Mouse (Mus musculus): ENCODE data around the gene Lmna. TPM values are rescaled to one million over a fixed set of nuclear protein-coding genes. Genes with fewer than 3 reads are reported as not detected.

The Lmna gene
- polyA plus RNA-seq, 1 experiment from 2014 or later = 635 TPM

DNA sequence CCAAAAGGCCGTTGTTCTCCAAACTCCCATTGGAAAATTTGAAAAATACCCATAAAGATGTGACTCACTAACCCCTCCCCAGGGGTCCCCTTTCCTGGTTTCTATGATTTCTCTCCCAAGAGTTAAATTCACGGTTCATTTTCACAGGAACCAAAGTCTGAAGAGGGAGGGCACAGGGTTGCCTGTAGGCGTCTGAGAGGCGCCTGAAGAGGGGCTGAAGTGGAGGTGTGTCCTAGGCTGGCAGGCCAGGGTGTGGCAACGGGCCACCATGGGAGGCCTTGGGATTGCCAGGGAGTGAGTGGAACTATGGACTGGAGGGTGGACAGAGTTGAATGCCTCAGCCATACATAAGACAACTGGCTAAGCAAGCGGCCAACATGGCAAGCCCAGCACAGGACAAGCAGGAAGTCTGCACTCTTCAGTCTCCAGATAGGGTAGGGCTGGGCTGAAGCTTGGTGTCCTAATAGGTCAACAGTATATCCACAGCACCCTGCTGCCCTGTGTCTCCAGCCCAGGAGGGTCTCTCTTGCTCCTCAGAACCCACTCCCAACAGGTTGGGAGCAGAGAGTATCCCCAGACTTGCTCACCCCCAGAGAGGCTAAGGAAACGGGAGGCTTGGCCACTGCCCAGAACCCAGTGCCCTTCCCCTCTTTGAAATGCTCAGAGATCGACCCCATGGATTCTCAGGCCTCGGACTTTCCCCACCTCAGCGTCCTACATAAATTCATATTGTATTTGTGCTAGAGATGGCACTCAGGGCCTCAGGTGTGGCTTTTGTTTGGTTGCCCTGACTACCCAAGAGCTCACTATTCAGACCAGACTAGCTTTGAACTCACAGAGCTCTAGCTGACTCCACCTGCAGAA lies 4.7 kb upstream of the Lmna start:
- Histone ChIP-seq H3K4me3 (no peak overlapping the region), H3K9ac (no peak overlapping the region), H3K9me3 (no peaks in the 10 kb centered on the region), H3K27me3 (no peaks in the 10 kb centered on the region), H3K27ac (peak overlapping the region; percentile 92), H3K36me3 (no peaks in the 10 kb centered on the region), H3K4me1 (peaks cover 68% of the 10 kb centered on the region), H3K4me2 (no peak overlapping the region)
- 59% methylated on average over 10 of the region's 10 CpGs for WGBS
- ATAC-seq (ENCODE audit: insufficient number of reproducible peaks, low FRiP score, low TSS enrichment, low read depth) = no peak

DNA sequence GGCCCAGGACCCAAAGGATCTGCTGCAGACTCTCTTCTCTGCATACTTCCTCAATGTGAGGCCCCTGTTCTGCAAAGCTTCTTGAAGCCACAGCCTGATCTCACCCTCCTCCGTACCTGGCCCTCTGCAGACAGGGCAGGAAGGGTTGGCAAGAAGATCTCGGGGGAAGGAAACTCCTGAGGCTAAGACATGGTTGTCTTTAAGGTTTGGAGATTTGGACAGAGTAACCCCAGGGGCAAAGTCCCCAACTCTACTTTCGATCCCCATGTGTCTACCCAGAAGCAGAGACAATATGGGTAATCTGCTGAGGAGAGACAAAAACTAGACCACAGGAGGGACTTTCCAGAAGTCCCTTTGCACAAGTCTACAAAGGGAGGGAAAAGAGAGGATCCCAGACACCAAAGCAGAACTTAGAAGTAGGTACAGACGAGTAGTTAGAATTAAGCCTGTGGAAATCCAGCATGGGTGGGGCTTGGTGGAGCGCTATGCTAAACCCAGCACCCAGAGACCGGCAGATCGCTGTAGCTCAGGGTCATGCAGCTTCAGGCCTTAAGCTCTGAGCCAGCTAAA lies 3.9 kb upstream of the Lmna start:
- Histone ChIP-seq H3K4me3 (no peak overlapping the region), H3K27me3 (no peaks in the 10 kb centered on the region), H3K9me3 (no peaks in the 10 kb centered on the region), H3K9ac (no peak overlapping the region), H3K27ac (peak overlapping the region; percentile 92), H3K4me2 (no peak overlapping the region; the same call in 1 of the 2 replicates), H3K36me3 (no peaks in the 10 kb centered on the region), H3K4me1 (peaks cover 73% of the 10 kb centered on the region)
- no peak for ATAC-seq (ENCODE audit: insufficient number of reproducible peaks, low FRiP score, low TSS enrichment, low read depth)
- WGBS = 66% methylated on average over 7 of the region's 7 CpGs

DNA sequence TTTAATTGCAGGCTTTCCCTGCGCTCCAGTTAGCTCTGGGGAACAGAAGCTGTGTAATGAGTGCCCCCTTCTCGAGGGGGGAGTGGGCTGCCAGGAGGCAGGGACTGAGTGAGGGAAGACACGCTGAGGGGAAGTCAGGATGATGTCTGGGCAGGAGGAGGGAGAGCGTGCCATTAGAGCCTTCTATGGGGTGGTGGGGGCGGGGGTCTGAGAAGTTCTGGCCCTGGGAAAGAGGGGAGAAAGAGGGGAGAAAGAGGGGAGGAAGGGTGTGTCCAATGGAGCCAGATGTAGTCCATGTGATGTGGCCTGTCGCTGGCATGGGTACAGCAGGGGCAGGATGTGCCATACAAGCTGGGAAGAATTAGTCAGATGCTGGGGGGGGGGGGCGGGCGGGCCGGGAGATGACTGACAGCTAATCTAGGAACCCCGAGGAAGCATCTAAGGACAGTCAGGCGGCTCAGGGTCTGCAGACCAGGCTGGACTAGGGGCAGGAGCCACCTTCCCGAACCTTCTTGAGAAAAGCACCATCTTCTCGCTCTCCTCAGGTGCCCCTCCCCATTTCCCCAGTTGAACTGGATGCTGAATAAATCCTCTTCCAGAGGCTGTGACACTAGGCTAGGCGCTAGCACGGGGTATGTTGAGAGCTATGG lies 3.3 kb upstream of the Lmna start:
- Histone ChIP-seq H3K4me3 (no peak overlapping the region), H3K4me2 (peak overlapping the region; percentile 26), H3K27me3 (no peaks in the 10 kb centered on the region), H3K4me1 (peaks cover 73% of the 10 kb centered on the region), H3K27ac (peak overlapping the region; percentile 92), H3K9ac (no peak overlapping the region), H3K36me3 (no peaks in the 10 kb centered on the region), H3K9me3 (no peaks in the 10 kb centered on the region)
- 21% methylated on average over 15 of the region's 15 CpGs for WGBS
- ATAC-seq (ENCODE audit: insufficient number of reproducible peaks, low FRiP score, low TSS enrichment, low read depth) = peak; percentile 33

DNA sequence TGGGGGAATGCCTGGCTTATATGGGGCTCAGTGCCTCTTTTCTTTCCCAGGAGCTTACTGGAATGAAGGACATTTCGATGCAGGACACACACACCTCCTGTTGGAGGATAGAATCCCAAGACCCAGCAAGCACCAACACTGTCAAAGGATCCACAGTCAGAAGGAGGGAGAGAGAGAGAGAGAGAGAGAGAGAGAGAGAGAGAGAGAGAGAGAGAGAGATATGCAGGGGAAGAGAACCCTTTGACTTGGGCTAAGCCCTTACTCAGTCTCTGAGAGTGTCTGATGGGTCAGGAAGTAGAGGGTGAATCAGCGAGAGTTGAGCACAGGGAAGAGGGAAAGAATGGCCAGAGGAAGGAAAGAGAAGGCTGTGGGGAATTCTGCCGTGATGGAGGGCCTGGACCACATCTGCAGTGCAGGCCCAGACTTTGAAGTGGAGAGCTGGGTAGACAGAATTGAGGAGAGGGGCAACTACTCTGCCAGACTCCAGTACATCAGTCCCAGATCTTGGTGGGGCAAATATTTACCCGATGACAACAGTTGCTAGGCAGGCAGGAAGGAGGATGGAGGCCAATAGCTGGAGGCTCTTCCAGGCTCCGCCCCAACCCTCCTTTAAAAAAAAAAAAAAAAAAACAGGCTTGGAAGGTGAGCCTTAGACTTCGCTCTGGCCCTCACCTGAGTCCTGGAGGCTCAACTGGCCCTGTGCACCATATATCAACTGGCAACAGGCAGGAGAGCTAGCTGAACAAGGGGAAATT lies 2.6 kb upstream of the Lmna start:
- Histone ChIP-seq H3K27me3 (no peaks in the 10 kb centered on the region), H3K27ac (peak overlapping the region; percentile 92), H3K9ac (no peak overlapping the region), H3K9me3 (no peaks in the 10 kb centered on the region), H3K36me3 (no peaks in the 10 kb centered on the region), H3K4me1 (peaks cover 78% of the 10 kb centered on the region), H3K4me3 (no peak overlapping the region), H3K4me2 (peak overlapping the region; percentile 26)
- ATAC-seq (ENCODE audit: insufficient number of reproducible peaks, low FRiP score, low TSS enrichment, low read depth) = peak; percentile 5; the same call in 1 of the 2 replicates
- WGBS = 22% methylated on average over 6 of the region's 6 CpGs

DNA sequence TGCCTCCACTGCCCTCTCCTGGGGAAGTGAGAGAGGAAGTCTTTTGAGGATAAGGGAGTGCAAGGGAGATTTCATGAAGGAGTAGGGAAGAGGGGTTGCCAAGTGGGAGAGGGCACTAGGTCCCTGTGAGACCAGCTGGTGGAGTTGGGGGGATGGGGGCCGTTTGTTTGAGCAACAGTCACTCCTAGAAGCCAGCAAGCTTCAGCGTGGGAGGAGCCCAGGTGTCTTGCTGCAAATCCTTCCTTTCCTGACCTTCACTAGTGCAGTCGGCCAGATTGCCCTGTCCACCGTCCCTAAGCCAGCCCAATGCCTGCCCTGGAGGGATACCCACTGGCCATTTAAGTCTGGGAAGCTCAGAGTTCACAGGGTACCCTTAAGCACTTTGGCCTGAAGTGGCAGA lies 1.8 kb upstream of the Lmna start:
- Histone ChIP-seq H3K4me1 (peaks cover 86% of the 10 kb centered on the region), H3K9ac (no peak overlapping the region), H3K9me3 (no peaks in the 10 kb centered on the region), H3K4me3 (no peak overlapping the region), H3K27ac (peak overlapping the region; percentile 92), H3K4me2 (no peak overlapping the region), H3K36me3 (no peaks in the 10 kb centered on the region), H3K27me3 (no peaks in the 10 kb centered on the region)
- no peak for ATAC-seq (ENCODE audit: insufficient number of reproducible peaks, low FRiP score, low TSS enrichment, low read depth)
- WGBS = 55% methylated on average over 4 of the region's 4 CpGs

DNA sequence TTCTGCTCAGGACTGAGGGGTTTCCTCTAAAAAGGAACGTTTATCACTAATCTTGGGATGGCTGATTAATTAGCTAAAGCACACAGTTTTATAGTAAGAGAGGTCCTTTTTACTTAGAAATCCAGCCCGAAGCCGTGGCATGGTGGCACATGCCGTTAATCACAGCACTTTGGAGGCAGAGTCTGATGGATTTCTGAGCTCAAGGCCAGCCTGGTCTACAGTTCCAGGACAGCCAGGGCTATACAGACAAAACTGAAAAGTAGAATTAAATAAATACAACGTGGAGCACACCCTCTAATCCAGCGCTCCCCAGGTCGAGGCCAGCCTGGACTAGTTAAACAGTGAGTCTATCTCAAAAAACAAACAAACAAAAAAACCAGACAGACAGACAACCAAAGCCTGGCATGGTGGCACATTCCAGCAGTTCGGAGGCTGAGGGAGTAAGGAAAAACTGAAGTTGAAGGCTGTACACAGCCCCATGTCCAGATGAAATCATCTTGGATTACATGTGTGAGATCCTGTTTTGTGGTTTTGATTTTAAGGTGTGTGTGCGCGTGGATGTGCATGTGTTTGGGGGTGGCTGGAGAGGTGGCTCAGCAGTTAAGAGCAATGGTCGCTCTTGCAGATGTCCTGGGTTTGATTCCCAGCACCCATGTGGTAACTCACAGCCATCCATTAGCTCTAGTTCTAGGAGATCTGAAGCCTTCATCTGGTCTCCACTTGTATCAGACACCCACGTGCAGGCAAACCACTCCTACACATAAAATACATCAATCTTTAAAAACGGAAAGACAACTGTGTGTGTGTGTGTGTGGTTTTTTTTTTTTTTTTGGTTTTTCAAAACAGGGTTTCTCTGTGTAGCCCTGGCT lies 899 bp upstream of the Lmna start:
- peak overlapping the region; percentile 31; the same call in 1 of the 2 replicates for H3K9ac ChIP-seq
- H3K27me3 ChIP-seq = no peaks in the 10 kb centered on the region
- peak overlapping the region; percentile 34 for H3K4me3 ChIP-seq
- WGBS = 41% methylated on average over 13 of the region's 13 CpGs
- no peaks in the 10 kb centered on the region for H3K9me3 ChIP-seq
- H3K4me2 ChIP-seq = peak overlapping the region; percentile 48
- no peaks in the 10 kb centered on the region for H3K36me3 ChIP-seq
- no peak for ATAC-seq (ENCODE audit: insufficient number of reproducible peaks, low FRiP score, low TSS enrichment, low read depth)
- H3K27ac ChIP-seq = peak overlapping the region; percentile 93
- H3K4me1 ChIP-seq = peaks cover 86% of the 10 kb centered on the region

DNA sequence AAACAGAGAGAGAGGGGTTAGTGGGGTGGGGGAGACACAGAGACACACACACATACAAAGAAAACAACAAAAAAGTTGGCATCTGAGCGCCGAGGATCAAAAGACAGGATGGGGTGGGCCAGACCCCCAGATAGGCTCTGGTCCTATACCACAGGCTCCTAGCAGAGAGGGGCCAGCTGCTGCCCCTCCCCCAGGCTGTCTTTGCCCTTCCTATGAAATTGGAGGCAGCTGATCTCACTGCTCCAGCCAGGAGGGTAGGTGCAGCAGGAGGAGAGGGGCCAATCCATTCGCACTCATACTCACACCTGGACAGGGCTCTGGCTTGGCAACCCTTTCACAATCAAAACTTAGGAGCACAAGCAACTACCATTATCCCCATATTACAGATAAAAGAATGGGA lies 506 bp downstream of the Lmna start:
- peak overlapping the region; percentile 48 for H3K4me2 ChIP-seq
- no peaks in the 10 kb centered on the region for H3K9me3 ChIP-seq
- peaks cover 85% of the 10 kb centered on the region for H3K4me1 ChIP-seq
- ATAC-seq (ENCODE audit: insufficient number of reproducible peaks, low FRiP score, low TSS enrichment, low read depth) = no peak
- WGBS = 53% methylated on average over 3 of the region's 3 CpGs
- peak overlapping the region; percentile 34 for H3K4me3 ChIP-seq
- H3K9ac ChIP-seq = no peak overlapping the region
- peak overlapping the region; percentile 93 for H3K27ac ChIP-seq
- H3K27me3 ChIP-seq = no peaks in the 10 kb centered on the region
- H3K36me3 ChIP-seq = no peaks in the 10 kb centered on the region

DNA sequence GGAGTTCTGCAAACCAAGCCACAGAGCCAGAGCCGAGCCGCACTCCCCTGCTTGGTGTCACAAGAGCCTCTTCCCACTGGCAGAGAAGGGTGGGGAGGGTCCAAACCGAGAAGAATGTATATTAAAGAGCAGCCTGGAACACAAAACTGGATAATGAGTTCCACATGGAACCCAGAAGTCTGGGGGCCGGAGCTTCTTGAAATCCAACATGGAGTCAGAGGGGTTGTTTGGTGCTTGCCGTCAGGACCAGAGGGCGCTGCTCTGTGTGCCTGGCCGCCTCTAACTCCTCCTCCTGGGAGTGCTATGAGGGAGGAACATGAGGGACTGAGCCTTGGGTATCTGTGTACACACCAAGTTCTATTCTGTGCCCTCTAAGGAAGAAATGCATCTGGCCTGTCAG lies 4.0 kb downstream of the Lmna start:
- Histone ChIP-seq H3K27me3 (no peaks in the 10 kb centered on the region), H3K4me2 (peak overlapping the region; percentile 23; the same call in 1 of the 2 replicates), H3K4me1 (peaks cover 69% of the 10 kb centered on the region), H3K36me3 (no peaks in the 10 kb centered on the region), H3K27ac (peak overlapping the region; percentile 98), H3K4me3 (no peak overlapping the region), H3K9me3 (no peaks in the 10 kb centered on the region), H3K9ac (no peak overlapping the region)
- 18% methylated on average over 7 of the region's 7 CpGs for WGBS
- peak; percentile 15; the same call in 1 of the 2 replicates for ATAC-seq (ENCODE audit: insufficient number of reproducible peaks, low FRiP score, low TSS enrichment, low read depth)

DNA sequence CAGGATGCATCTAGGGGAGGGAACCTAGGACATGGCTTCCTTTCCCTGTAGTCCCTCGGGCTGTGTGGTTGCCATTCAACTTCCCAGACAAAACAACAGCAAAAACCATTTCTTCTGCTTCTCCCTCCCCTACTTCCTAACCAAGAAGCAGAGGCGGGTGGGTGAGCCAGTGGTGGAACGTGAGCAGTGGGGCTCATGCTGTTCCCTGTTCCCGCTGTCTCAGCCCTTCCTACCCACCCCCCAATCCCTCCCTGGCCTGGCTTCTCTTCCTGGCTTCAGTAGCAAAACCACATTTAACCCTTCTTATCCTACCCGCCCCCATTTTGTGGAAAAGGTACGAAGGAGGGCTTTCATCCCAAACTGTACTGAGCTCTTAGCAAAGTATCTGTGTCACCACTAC lies 4.7 kb downstream of the Lmna start:
- no peaks in the 10 kb centered on the region for H3K27me3 ChIP-seq
- WGBS = 35% methylated on average over 6 of the region's 6 CpGs
- peaks cover 2% of the 10 kb centered on the region for H3K36me3 ChIP-seq
- peak overlapping the region; percentile 98 for H3K27ac ChIP-seq
- H3K4me1 ChIP-seq = peaks cover 69% of the 10 kb centered on the region
- no peaks in the 10 kb centered on the region for H3K9me3 ChIP-seq
- no peak overlapping the region for H3K9ac ChIP-seq
- H3K4me3 ChIP-seq = no peak overlapping the region
- peak overlapping the region; percentile 23; the same call in 1 of the 2 replicates for H3K4me2 ChIP-seq
- no peak for ATAC-seq (ENCODE audit: insufficient number of reproducible peaks, low FRiP score, low TSS enrichment, low read depth)

DNA sequence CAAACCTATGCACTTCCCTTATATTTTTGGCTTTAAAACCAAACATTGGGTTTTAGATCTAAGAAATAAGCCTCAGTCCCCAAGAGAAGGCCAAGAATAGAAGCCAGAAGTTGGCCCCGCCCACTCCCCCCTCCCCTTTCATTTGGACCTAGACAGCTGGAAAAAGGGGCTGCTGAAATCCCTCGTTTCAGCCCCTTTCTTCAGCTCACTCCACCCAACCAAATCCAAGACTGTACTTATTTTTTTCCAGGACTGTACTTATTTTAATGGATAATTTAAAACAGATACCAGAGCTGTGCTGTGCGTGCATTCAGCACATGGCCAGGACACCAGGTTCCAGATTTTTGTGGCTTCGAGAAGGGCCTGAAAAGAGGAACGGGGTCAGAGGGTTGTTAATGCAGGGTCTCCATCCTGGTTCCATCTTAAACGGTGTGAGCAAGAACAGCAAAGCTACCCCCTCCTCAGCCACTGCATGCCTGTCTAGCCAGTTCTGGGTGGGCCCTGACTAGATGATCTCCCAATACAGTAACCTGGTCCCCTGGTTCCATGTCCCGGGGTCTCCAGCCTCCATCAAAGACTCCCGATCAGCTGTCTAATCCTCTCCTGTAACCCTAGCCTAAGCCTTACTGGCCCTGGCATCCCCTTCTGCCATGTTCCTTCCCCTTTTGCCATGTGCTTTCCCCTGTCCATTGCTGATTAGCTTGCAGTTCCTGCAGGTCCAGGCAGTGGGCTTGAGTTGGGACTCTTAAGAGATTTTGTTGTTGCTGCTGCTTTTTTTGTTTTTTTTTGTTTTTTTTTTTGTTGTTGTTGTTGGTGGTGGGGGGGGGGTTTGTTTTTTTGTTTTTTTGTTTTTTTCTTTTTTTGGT lies 5.6 kb downstream of the Lmna start:
- Histone ChIP-seq H3K4me2 (peak overlapping the region; percentile 69), H3K36me3 (peaks cover 8% of the 10 kb centered on the region), H3K4me3 (peak overlapping the region; percentile 82), H3K9me3 (no peaks in the 10 kb centered on the region), H3K4me1 (peaks cover 65% of the 10 kb centered on the region), H3K27me3 (no peaks in the 10 kb centered on the region), H3K9ac (no peak overlapping the region), H3K27ac (peak overlapping the region; percentile 98)
- ATAC-seq (ENCODE audit: insufficient number of reproducible peaks, low FRiP score, low TSS enrichment, low read depth) = peak; percentile 22; the same call in 1 of the 2 replicates
- 21% methylated on average over 8 of the region's 8 CpGs for WGBS
